Mouse (Mus musculus) adrenal gland, adult 8-10 months (tissue): ENCODE results near the gene Midn. TPM values are rescaled to one million over a fixed set of nuclear protein-coding genes. Genes with fewer than 3 reads are reported as not detected.

Source experiments
- DNase-seq: peaks from one replicate; pipeline ENCODE4 v3.0.0; 2022
- total RNA-seq, 4 experiments: library from RNA; stranded (reverse); gene quantifications; 2 replicates each; pipeline ENCODE4 v1.2.4; 2022

The Midn gene
- total RNA-seq, 4 experiments from 2014 or later: 56.4 to 145 (median 90.1) TPM

DNA sequence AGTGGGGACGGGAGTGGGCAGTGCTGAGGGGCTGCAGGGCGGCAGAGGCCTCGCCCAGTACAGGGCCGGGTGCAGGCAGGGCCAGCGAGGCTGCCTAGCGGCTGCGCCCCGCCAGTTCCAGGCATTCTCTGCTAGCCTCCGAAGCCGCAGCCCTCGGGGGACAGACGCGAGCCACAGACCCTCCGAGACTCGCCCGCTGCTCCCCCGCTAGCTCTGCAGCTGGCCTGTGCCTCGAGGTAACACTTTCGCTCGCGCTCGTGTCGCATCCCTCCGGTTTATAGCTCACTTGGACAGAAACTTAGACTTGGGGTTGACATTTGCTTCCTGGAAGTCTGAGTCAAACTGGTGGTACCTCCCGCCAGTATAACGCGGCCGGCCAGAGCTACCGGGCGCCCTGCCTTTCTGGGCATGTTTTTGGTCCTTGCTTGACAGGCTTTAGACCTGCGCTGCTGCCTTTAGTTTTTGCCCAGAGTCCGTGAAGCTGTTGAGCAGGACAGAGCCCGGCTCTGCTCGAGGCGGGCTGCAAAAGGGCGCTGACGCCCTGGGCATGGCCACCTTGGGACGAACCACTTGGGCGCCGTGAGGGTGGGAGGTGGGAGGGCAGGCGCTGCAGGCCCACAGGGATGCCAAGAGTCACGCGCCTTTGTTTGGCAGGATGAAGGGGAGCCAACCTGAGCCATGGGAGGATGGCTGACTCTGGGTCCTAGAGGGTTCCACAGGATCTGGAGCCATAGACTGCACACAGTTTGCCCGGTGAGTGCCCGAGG lies 23.9 kb downstream of the Midn start:
- DNase-seq: peak; percentile 49

DNA sequence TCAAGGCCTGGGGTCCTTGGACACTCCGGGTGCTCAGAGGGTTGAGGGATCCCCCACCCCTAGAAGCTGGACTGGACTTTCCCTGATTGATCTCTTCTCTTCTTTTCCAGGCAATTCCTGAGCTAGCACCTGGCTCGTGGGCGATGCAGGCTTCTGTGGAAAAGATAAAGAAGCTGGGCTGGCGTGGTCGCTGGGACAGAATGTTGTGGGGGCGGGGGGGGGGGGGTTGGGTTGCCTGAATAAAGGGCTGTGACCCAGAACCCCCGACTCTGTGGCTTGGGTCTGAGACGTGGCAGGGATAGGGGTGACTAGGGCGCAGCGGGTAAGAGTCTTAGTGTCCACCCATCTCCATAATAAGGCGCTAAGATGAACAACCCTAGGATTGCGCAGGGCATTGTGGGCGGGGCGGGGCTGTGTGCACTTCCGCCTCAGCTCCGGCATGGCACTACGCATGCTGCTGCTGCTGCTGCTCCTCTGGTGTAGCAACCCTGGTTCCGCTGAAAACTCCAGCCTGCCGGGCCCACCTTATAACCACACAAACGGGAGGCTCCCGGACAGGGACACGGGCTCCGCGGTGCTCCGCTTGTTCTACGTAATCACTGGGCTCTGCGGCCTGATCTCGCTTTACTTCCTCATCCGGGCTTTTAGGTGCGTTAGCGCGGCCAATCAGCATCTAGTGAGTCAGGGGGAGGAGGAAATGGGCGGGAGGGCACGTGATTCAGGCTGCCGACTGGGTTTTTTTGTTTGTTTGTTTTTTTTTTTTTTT lies 24.6 kb downstream of the Midn start, which contains the start of gene 1600002K03Rik:
TSS of gene 1600002K03Rik (plus strand) at position 418 of the 766 bp plus-strand sequence.
- DNase-seq: peak; percentile 88

DNA sequence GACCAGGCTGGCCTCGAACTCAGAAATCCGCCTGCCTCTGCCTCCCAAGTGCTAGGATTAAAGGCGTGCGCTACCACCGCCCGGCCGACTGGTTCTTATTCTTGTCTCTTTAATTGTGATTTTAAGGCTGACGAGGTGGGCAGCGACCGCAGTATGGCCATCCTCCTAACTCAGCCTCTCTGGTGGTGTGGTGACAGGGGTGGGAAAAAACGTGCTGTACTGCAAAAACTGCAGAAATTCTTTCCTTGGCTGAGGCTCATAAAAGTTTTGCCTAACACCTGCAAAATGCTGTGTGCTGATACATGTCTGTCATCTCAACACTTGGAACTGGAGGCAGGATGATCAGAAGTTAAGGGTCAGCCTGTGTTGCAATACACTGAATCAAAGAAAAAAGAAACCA lies 25.3 kb downstream of the Midn start:
- peak; percentile 28 for DNase-seq

DNA sequence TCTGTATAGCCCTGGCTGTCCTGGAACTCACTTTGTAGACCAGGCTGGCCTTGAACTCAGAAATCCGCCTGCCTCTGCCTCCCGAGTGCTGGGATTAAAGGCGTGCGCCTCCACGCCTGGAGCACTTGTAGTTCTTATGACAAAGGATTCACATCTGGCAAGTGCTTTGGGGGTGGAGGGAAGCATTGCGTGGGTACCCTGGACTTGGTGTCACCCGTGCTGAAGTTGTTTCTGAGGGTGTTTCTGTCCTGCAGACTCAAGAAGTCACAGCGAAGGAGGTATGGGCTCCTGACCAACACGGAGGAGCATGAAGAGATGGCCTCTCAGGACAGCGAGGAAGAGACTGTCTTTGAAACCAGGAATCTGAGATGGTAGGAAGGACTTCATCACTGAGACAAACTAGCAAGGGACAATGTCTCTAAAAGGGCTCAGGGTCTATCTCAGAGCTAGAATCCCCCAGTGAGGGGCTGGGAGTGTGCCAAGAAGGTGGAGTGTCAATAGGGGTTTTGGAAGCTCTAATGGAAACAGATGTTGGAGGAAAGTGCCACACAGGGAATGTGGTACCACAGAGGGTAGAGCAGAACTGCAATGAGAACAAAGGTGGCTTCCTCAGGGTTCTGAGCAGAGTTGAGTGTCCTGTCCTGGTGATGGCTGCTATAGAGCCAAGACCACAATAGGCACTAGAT lies 26.0 kb downstream of the Midn start:
- DNase-seq: peak; percentile 38

DNA sequence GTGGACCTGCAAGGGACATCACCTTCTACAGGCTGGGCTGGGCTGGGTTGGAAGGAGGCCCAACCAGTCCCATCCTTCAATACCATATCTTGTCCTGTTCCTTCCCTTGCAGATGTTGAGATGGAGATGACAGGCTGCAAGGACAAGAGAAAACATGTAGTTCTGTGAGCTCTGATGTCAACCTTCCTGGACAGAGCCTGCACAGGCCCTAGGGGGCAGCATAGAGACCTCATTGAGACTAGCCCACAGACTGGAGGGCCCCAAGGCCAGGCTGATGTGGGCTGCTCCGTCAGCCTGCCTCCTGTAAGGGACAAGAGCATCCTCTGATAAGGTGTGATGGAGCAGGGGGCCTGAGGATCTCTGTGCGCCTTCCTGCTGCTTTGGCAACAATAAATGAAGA lies 26.6 kb downstream of the Midn start:
- peak; percentile 28 for DNase-seq

DNA sequence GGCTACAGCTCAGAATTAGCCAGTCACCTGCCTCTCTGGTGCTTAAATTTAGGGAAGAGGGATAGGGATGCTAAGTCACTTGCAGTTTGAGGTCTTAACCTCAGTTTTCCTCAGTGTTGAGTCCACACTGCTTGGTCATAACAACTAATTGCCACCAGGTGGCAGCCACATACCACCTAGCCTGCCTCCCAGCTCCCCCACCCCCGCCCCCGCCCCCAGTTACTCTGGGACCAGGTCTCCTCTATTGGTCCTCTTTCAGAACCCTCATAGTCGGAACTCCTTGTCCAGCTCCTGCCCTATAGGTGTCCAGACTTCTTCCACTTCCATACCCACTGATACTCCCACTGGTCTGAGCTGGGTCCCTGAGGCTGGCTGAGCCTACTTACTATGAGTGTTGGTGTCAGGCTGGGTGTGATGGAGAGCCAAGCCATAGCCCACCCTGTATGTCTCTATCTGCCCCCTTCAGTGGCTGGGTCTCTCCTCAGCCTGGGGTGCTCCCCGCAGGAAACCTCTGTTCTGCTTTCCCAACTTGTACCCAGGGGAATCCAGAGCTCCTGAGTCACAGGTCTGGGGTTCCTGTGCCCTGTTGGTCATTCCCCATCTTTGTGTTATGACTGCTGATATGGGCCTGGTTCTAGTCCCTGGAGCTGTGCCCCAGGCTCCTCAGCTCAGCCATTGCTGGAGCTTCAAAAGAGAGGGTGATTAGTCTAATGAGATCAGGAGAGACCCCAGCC lies 27.6 kb downstream of the Midn start:
- DNase-seq: no peak

DNA sequence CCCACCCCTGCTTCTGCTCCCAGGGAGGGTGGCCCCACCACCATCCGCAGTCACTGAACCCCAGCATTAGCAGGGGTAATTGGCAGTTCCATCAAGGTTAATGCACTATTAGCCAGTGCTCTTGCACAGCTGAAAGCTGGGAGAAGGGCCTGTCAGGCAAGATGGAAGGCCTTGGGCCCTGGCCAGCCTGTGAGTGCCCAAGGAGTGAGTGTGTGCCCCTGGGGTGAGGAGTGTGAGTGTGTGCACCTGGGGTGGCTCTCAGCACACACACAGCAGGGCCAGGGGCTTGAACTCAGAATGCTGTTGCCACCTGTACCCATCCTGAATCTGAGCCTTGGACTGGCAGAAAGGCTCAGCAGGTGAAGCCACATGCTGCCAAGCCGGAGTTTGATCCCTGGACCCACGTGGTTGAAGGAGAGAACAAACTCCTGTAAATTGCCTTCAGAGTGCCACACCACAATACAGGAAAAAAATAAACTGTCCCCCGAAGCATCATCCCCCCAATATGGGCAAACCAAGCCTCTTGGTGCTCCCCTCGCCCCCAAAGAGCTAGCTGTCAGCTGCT lies 28.3 kb downstream of the Midn start:
- DNase-seq: peak; percentile 66

DNA sequence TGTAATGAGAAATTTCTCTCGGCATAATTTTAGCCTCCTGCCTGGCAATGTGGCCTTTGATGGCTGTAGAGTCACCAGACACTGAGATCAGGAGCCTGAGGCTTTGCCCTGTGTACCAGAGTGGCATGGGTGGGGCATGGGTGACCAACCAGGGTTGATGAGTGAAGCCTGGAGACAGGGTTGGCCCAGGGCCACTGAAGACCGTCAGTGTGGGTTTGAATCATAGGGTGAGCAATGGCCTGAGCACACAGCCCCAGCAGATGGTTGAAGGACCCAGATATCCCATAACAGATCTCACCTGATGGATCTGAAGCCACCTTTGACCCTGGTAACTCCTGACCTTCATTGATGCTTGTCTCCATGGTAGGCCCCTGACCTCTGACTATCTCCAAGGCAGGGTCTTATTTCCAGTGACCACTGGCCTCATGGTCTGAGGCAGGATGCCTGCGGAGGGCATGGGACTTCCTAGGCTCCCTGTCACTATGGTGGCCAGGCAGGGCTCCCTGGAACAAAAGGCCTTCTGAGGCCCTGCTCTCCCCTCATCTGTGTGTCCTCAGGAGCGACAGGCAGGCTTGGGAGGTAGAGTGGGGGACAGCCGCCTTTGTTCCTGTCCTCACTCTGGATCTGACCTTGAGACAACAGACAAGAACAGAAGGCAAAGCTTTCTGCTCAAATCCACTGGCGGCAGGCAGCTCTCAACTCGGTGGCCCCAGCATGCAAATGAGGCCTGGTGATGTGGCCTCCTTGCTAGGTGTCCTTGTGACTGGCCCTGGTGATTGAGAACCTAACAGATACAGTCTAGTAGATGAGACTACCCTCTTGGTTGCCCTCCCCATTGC lies 29.6 kb downstream of the Midn start:
- peak; percentile 80 for DNase-seq

DNA sequence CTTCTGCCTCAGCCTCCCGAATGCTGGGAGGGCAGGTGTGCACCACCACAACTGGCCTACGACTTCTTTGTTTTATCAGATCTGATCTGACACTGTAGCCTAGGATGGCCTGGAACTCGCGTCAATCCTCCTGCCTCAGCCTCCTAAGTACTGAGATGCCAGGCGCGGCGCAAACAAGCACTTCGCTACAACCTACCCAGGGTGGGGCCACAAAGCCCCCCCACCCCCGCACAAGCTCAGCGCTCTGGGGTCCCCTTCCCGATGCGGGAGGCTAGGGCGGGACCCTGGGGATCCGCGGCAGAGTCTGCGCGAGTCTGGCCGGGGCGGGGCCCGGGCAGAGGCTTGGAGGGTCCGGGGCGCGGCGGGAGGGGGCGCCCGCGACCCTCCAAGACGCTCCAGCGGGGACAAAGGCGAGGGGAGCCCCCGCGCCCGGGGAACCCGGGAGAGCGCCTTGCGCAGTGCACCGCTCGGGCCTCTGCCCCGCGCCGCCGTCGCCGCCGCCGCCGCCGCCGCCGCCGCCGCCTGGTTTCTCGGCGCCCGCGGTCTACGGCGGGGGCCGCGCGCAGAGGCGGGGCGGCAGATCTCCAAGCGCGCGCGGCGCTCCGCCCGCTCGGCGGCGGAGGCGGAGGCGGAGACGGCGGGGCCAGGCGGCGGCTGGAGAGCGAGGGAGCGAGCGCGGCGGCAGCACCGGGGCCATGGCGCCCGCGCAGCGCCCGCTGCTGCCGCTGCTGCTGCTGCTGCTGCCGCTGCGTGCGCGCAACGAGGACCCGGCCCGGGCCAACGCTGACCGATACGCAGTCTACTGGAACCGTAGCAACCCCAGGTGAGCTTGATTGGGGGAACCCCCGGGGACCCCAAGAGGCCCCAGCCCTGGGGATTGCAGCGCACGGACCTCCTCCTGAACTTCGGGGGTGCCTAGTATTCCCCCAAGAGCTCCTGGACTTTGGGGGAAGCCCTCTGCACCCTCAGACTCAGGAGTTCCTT lies 31.3 kb downstream of the Midn start, which contains the start of gene Efna2:
TSS of gene Efna2 (plus strand) at position 415 of the 984 bp plus-strand sequence.
- DNase-seq: peak; percentile 30

DNA sequence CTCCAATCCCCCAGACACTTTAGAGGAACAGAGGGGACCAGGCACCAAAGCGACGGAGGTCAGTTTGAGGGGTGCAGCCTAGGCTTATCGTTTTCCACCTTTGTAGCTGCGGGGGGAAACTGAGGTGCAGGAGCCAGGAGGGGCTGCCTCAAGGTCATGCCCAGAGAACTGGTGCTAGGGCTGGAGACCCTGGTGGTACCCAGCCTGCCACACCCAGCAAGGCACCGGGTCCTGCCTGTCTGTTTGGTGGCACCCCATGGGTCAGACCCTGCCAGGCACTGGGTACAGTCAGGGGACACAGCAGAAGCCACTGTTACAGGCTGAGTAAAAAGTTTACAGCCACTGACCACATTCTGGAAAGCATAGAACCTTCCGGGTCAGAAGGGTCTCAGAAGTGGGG lies 32.2 kb downstream of the Midn start:
- DNase-seq: no peak

DNA sequence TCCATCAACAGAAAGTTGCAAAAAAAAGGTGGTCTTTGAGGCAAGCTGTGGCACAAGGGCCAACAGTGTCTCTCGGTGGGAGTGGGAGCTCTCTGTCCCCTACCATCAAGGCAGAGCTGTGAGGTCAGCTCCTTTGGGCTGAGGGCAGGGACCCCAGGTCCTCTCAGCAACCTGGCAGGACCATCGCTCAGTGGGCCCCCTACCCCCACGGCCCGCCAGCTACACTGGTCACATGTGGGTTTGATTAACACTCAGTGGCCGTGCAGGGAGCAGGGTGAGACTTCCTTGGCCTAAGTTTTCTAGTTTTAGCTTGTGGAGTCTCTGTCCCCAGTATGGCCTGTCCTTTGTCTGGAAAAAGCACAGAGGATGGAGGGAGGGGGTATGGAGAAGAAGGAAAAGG lies 32.8 kb downstream of the Midn start:
- DNase-seq: no peak

DNA sequence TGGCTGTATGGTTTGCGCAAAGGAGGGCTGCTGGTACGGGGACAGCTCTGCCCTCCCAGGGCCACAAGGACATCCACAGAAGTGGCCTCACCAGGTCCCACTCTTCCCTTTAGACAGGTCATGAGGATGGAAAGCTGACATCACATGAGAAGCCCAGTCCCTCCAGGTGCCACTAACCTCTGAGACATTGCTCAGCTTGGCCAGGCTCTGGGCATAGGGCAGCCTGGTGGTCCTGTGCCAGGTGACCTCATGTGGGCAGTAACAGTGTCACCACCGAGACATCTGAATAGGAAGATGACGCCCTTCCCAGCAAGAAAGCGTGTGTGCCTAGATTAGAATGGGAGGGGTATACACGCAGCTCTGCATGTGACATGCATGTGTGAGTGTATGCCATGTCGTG lies 34.5 kb downstream of the Midn start:
- no peak for DNase-seq

DNA sequence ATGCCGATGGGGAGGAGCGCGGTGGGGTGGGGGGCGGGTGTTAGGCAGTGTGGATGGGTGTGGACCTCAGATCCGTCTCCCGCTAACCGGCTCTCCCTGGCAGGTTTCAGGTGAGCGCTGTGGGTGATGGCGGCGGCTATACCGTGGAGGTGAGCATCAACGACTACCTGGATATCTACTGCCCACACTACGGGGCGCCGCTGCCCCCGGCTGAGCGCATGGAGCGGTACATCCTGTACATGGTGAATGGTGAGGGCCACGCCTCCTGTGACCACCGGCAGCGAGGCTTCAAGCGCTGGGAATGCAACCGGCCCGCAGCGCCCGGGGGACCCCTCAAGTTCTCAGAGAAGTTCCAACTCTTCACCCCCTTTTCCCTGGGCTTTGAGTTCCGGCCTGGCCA lies 38.6 kb downstream of the Midn start:
- DNase-seq: no peak

DNA sequence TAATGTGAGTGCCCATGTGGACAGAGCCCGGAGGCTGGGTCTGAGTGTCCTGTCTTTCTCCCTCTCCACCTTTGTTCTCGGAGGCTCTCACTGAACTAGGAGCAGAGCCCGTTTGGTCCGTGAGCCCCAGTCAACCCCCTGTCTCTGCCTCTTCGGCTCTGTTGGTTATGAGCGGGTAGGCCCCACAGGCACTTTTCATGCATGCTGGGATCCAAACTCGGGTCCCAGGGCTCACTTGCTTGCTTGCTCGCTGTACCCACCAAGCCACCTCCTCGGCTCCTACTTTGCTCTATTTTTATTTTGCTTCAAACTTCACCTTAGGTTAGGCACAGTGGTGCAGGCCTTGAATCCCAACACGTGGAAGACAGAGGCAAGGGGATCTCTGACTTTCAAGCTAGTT lies 39.7 kb downstream of the Midn start:
- DNase-seq: no peak

DNA sequence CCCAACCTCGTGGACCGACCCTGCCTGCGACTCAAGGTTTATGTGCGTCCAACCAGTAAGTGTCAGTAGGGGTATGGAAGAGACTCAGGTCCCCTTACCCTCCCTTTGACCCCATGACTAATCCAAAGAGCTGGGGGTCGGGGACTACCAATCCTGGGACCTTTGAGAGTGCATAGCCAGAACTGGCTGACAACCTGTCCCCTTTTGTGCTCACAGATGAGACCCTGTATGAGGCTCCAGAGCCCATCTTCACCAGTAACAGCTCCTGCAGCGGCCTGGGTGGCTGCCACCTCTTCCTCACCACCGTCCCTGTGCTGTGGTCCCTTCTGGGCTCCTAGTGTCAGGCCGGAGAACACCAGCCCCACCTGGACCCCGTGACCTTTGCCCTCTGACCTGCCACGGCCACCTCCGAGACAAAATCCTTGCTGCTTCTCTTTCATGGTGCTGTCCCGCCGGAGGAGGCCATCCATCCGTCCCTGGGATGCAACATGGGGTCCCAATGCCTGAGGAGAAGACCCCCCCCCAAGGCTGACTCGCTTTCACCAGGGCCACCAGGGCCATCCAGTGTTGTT lies 40.5 kb downstream of the Midn start:
- DNase-seq: no peak

DNA sequence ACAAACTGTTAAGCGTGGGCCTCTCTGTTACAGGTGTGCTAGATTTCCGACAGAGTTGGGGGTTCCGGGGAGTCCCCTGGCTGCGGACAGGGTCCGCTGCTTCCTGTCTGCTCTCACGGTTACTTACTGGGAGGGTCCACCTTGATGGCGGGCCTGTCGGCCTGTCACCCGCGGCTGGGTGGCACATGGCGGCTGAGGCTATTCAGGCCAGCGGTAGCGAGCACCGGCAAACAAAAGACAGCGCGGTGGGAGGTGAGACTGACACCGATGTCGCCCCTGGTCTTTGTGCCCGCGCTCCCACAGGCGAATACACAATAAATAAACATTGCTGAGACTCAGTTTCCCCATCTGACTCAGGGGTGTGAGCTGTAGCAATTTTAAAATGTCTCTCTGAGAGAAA lies 41.9 kb downstream of the Midn start:
- DNase-seq: no peak

DNA sequence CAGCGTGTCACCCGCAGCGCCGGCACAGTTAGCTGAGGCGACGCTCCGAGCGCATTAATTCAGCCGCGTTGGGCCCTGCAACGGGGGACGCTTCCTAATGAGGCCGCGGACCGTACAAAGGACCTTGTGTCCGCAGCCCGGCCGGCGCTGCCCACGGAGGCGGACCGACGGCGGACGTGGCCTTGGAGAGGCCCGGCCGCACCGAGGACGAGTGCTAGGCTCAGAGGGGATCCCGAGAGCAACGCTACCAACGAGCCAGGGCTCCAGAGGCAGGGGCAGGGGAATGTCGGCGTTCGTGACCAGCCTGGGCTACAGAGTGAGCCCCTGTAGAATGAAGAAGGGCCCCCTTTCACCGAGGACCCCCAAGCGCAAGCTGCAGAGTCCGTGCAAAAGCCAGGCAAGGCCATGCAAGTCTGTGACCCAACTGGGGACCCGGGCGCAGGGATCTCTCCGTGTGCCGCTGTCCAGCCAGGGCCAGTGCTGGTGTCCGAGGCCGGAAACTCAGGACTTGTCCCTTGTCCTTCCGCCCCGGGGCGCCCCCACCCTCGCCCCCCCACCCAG lies 42.5 kb downstream of the Midn start:
- peak; percentile 32 for DNase-seq

DNA sequence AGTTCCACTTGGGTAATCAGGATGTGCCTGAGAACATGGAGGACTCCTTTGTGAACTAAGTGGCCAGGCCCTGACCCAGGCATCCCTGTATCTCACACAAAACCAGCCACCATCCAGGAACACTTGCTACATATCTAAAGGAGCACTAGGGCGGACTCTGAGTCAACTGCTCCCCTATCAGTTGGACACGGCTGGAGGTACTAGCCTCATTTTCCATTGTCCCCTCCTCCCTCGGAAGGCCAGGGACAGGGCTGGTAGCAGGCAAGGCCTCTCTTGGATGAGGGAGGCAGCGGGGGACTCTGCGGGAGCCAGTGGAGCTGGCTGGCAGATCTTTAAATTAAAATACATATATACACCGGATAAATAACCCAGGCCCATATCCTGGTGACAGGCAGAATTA lies 45.9 kb downstream of the Midn start:
- no peak for DNase-seq

DNA sequence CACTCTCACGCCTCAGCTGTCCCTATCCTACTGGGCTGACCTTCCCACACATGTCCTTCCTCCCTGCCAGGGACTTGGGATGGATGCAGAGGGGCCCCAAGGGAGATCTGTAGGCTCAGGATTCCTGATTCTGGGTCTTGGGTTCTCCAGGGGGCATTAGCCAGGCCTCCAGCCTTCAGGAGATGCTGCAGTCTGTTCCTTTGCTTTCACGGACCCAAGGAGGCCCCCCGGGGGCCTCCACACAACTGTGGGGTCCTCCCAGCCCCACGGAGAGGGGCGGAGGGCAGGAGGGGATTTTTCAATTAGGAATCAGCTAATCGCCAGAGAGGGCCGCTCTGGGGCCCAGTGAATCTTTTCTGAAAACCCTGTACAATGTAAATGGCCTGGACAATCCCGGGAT lies 46.4 kb downstream of the Midn start:
- no peak for DNase-seq
